Mouse (Mus musculus) hindbrain, embryonic 12.5 days (tissue): Measurements from ENCODE around the gene Vmp1. TPM values are rescaled to one million over a fixed set of nuclear protein-coding genes. Genes with fewer than 3 reads are reported as not detected.

Source experiments
- microRNA counts: library from miRNA; unstranded; fragments of <30 nt; microRNA quantifications from one replicate; lab custom pipeline; 2017
- microRNA-seq: library from miRNA; unstranded; fragments of <30 nt; microRNA quantifications from one replicate; pipeline ENCODE4, GENCODE M21; 2017
- polyA plus RNA-seq: library from polyadenylated mRNA; unstranded; fragments of >200 nt; fragmentation: Nextera tagmentation; extraction: Ambion mirVana; gene quantifications from 2 replicates; pipeline ENCODE4 v1.2.1, GENCODE M21; 2016

The Vmp1 gene
- polyA plus RNA-seq, 1 experiment from 2014 or later, result 90.0 TPM

MicroRNA genes within 50 kb of the gene (microRNA counts, 519-probe panel; counts per million panel counts)
- microRNA mmu-miR-21 (lab: Ali Mortazavi, UCI), result 3,961 counts per million, percentile 81 among the panel's probes with 10 or more counts

Small RNA genes lying within 50 kb of the gene (microRNA-seq; reads per million reads assigned to microRNA genes)
- 7,094 reads per million, percentile 92 among the genes with 10 or more reads in this experiment for gene Mir21a

Other genes with a start within 250 kb of the Vmp1 start
- 22.4 and 24.6 TPM in 2 replicates for gene Rnft1, start 199.2 kb downstream of the Vmp1 start, polyA plus RNA-seq
- gene Rps6kb1, start 139.0 kb downstream of the Vmp1 start, polyA plus RNA-seq, result 67.3 and 76.2 TPM in 2 replicates
- gene Tubd1, start 138.8 kb downstream of the Vmp1 start, polyA plus RNA-seq, result 9.7 and 10.2 TPM in 2 replicates
- 33.0 and 33.7 TPM in 2 replicates for gene Ptrh2, start 149 bp upstream of the Vmp1 start, polyA plus RNA-seq
- gene Cltc, start 73.7 kb upstream of the Vmp1 start, polyA plus RNA-seq, result 179 and 189 TPM in 2 replicates
- gene Dhx40, start 123.9 kb upstream of the Vmp1 start, polyA plus RNA-seq, result 38.7 and 39.0 TPM in 2 replicates